Mouse (Mus musculus) liver, embryonic 11.5 days (tissue): ENCODE measurements around the gene Mrpl58. TPM values are rescaled to one million over a fixed set of nuclear protein-coding genes. Genes with fewer than 3 reads are reported as not detected.

Experiments
- ATAC-seq: fragments of 200-750 bp; cut with Nextera tagmentation; replicated peaks from 2 replicates; pipeline ENCODE4 v1.8.0; 2017; ENCODE audit warnings: moderate number of reproducible peaks, mild to moderate bottlenecking, moderate TSS enrichment, moderate library complexity; ENCODE audit not compliant: low FRiP score
- DNase-seq: peaks from one replicate; pipeline ENCODE4 v3.0.0-alpha.2; 2017; ENCODE audit warnings: low spot score
- H3K27ac ChIP-seq: fragments of 300-500 bp; sonication (generic); 2 replicates; pipeline ENCODE4 v1.5.1; 2014; ENCODE audit warnings: mild to moderate bottlenecking, low read depth, low read length, control low read depth
- H3K27me3 ChIP-seq: fragments of 300-500 bp; sonication (generic); replicated peaks from 2 replicates; pipeline ENCODE4 v1.6.1; 2014; ENCODE audit warnings: low read length, mixed read lengths; ENCODE audit not compliant: control insufficient read depth, insufficient read depth
- H3K36me3 ChIP-seq: fragments of 300-500 bp; sonication (generic); 2 replicates; pipeline ENCODE4 v1.6.1; 2014; ENCODE audit warnings: mild to moderate bottlenecking, low read length, moderate library complexity, mixed read lengths; ENCODE audit not compliant: control insufficient read depth, insufficient read depth
- H3K4me1 ChIP-seq: fragments of 300-500 bp; sonication (generic); replicated peaks from 2 replicates; pipeline ENCODE4 v1.6.1; 2014; ENCODE audit warnings: low read length, mixed read lengths; ENCODE audit not compliant: control insufficient read depth, insufficient read depth
- H3K4me2 ChIP-seq: fragments of 300-500 bp; sonication (generic); 2 replicates; pipeline ENCODE4 v1.6.1; 2014; ENCODE audit warnings: mild to moderate bottlenecking, control low read depth, moderate library complexity
- H3K4me3 ChIP-seq: fragments of 300-500 bp; sonication (generic); 2 replicates; pipeline ENCODE4 v1.5.1; 2014; ENCODE audit warnings: low read depth, low read length, control low read depth
- H3K9ac ChIP-seq: fragments of 300-500 bp; sonication (generic); 2 replicates; pipeline ENCODE4 v1.6.1; 2014; ENCODE audit warnings: low read depth, low read length, control low read depth
- H3K9me3 ChIP-seq: fragments of 300-500 bp; sonication (generic); 2 replicates; pipeline ENCODE4 v1.6.1; 2016; ENCODE audit warnings: low read length, inconsistent platforms, mixed read lengths; ENCODE audit not compliant: control insufficient read depth
- WGBS: fragments of 180-500 bp; shearing (Covaris S2); extraction: QIAGEN DNeasy Blood & Tissue Kit; methylation state at CpG from one replicate; pipeline ENCODE4 v1.1.7; 2014; 5-methylcytosine and 5-hydroxymethylcytosine counted together
- polyA plus RNA-seq: library from polyadenylated mRNA; unstranded; fragments of >200 nt; fragmentation: Nextera tagmentation; extraction: Ambion mirVana; gene quantifications from 2 replicates; pipeline ENCODE4 v1.2.1, GENCODE M21; 2014

Mrpl58 gene
- polyA plus RNA-seq, 1 experiment from 2014 or later = 165 TPM

DNA sequence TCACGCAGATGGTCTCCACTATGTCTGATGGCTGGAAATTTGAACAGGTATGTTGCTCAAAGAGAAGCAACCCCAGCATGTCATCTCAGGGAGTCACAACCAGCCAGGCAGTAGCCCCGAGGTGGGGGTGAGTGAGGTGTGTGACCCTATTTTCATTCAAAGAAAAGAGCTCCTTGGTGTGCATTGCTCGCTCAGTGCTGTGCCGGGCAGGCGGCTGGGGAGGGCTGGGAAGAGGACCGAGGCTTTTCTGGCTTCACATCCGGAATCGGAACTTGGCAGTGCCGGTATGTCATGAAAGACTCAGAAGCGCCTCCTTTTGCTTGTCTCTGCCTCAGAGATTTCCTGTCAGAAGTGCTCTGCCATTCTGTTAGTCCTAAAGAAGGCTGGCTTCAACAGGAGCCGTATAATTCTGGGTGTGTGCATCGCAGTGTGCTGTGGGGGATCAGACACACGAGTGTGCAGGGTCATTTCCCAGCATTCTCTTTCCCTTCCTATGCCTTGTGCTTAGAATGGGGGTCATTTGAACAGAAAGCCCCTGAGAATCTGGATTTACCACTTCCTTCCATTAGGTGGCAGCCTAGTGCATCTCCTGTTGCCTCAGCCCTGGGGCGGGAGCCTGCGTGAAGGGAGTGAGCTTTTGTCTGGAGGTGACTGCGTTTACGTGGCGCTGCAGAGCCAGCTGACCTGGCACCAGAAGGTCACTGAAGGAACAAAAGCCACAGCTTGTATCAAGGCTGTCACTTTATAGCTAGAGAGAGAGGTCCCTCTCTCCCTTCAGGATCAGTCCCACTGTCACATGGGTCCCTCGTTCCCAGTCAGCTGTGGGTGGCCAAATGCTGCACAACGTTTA, 24.2 kb downstream of the Mrpl58 start:
- Histone ChIP-seq H3K9me3 (no peaks in the 10 kb centered on the region), H3K9ac (no peak overlapping the region), H3K4me3 (no peak overlapping the region), H3K36me3 (peaks cover 12% of the 10 kb centered on the region), H3K4me2 (no peak overlapping the region), H3K4me1 (no peaks in the 10 kb centered on the region), H3K27ac (no peak overlapping the region; the same call in 1 of the 2 replicates), H3K27me3 (no peaks in the 10 kb centered on the region)
- WGBS = 41% methylated on average over 20 of the region's 20 CpGs
- peak; percentile 65 for DNase-seq
- ATAC-seq = peak; percentile 69

DNA sequence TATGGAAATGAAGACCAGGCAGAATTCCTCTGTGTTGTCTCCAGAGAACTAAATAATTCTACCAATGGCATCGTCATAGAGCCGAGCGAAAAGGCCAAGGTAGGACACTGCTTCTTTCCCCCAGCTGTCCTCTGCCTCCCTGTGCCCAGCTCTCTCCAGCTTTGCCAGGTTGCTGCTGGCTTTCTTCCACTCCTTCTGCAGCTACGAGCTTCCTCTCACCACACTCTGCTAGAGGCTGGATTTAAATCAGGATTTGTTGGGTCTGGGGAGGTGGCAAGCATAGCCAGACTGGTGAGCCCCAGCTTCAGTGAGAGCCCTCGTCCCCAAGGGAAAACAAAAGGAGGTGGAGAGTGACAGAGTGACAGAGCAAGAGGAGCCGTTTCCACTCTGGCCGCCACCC, 25.8 kb downstream of the Mrpl58 start:
- H3K36me3 ChIP-seq = peaks cover 12% of the 10 kb centered on the region
- H3K4me1 ChIP-seq = no peaks in the 10 kb centered on the region
- H3K9ac ChIP-seq = no peak overlapping the region
- H3K9me3 ChIP-seq = no peaks in the 10 kb centered on the region
- H3K4me2 ChIP-seq = no peak overlapping the region
- no peaks in the 10 kb centered on the region for H3K27me3 ChIP-seq
- H3K27ac ChIP-seq = no peak overlapping the region
- no peak overlapping the region for H3K4me3 ChIP-seq
- WGBS = 85% methylated on average over 7 of the region's 7 CpGs
- DNase-seq (no peak), ATAC-seq (no peak)

DNA sequence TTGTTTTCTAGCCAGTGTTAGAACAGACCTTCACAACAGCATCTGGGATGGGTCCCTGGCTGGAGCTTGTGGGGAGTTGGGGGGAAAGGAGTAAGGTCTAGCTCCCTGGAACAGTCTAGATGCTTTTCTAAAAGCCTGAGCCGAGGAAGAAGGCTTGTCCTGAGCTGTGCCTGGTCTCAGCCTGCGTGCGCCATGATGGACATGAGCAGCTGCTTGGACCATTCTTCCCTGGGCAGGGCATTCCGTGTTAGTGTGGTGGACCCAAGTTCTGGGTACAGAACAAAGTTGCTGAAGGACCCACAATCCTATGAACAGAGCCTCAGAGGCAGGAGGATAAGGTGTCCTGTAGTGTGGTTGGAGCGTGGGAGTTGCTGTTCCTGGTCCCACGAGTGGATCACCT, 27.0 kb downstream of the Mrpl58 start:
- no peak for ATAC-seq
- 93% methylated on average over 6 of the region's 6 CpGs for WGBS
- Histone ChIP-seq H3K4me1 (no peaks in the 10 kb centered on the region), H3K27me3 (peaks cover 3% of the 10 kb centered on the region; the same call in 1 of the 2 replicates), H3K9ac (no peak overlapping the region), H3K4me2 (no peak overlapping the region), H3K9me3 (no peaks in the 10 kb centered on the region), H3K4me3 (no peak overlapping the region), H3K27ac (no peak overlapping the region), H3K36me3 (peaks cover 10% of the 10 kb centered on the region)
- DNase-seq = no peak

DNA sequence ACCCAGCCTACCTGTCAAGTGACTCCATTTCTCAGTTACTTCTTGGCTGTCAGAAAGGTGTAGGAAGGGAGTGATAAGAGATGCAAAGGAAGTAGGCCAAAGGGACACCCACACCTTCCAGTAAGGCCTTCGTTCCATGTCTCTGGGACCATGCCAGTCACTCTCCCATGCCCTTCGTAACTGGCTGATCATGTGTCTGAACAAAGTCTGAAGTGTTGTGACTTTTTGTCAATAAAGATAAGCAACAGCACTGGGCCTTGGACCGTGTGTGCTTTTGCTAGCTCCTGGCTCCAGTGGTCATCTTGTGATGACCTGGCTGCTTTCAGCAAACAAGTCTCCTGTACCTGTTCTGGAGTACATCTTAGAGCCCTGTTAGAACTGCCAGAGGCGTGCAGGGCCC, 29.3 kb downstream of the Mrpl58 start:
- ATAC-seq (no peak), DNase-seq (no peak)
- no peak overlapping the region for H3K4me3 ChIP-seq
- WGBS = 63% methylated on average over 4 of the region's 4 CpGs
- no peaks in the 10 kb centered on the region for H3K9me3 ChIP-seq
- peaks cover 8% of the 10 kb centered on the region for H3K36me3 ChIP-seq
- no peak overlapping the region for H3K27ac ChIP-seq
- no peak overlapping the region for H3K9ac ChIP-seq
- H3K27me3 ChIP-seq = peaks cover 11% of the 10 kb centered on the region
- no peaks in the 10 kb centered on the region for H3K4me1 ChIP-seq
- no peak overlapping the region for H3K4me2 ChIP-seq

DNA sequence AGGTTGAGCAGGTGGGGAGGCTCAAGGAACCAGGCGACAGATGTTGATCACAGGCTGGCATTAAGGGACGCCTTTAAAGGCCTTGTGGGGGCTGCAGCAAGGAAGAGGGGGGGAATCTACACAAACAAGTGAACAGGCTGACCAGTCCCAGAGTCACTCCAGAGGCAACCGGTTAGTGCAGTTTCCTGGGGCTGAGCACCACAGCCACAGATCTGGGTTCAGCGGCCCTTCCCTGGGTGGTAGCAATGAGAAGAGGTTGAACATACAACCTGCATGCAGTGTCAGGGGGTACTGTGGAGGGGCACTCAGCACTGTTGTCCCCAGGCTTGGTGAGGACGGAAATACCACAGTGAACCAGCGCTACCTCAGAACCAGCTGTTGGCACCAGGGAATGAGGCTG, 29.8 kb downstream of the Mrpl58 start:
- Histone ChIP-seq H3K9me3 (no peaks in the 10 kb centered on the region), H3K4me3 (no peak overlapping the region), H3K36me3 (peaks cover 8% of the 10 kb centered on the region), H3K9ac (no peak overlapping the region), H3K4me1 (no peaks in the 10 kb centered on the region), H3K4me2 (no peak overlapping the region), H3K27me3 (peaks cover 11% of the 10 kb centered on the region), H3K27ac (no peak overlapping the region)
- WGBS = 81% methylated on average over 6 of the region's 6 CpGs
- no peak for ATAC-seq
- no peak for DNase-seq

DNA sequence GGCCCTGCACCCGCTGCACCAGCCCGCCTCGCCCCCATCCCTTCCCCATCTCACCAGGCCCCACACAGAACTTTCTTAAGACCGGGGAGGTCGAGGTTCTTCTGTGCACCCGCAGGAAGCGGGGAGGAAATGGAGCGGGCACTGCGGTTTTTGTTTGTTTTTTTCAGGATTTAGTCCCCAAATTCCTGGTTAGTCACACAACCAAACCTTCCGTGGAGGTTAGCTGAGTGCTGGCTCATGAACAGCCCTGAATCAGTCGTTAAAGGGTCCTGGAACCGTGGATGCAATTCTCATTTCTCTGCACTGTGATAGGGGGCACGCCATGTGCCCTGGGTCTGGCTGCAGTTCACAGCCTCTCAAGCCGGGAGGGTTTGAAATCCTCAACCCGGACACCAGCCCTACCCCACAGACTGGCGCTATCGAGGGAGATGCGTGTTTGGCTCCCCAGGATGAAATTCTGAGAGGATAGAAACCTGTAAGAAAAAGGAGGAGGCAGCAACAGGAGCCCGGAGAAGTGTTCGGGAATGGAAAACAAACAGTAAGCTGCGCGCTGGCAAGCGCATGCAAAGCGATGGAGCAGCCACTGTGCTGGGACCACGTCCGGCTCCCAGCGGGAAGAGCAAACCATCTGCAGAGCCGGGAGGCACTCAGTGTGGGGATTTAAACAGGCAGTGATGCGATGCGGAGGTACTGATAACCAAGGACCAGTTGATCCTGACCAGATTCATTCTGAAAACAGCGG, 32.2 kb downstream of the Mrpl58 start:
- DNase-seq (peak; percentile 56), ATAC-seq (no peak)
- Histone ChIP-seq H3K4me3 (peak overlapping the region; percentile 24), H3K27ac (no peak overlapping the region), H3K27me3 (peaks cover 11% of the 10 kb centered on the region), H3K9me3 (no peaks in the 10 kb centered on the region; the same call in 1 of the 2 replicates), H3K9ac (0 out of 2 replicates have a peak overlapping the region, but pooled peaks have one; percentile 31), H3K4me1 (no peaks in the 10 kb centered on the region), H3K36me3 (no peaks in the 10 kb centered on the region; the same call in 1 of the 2 replicates), H3K4me2 (peak overlapping the region; percentile 57)
- WGBS = 5% methylated on average over 31 of the region's 31 CpGs

DNA sequence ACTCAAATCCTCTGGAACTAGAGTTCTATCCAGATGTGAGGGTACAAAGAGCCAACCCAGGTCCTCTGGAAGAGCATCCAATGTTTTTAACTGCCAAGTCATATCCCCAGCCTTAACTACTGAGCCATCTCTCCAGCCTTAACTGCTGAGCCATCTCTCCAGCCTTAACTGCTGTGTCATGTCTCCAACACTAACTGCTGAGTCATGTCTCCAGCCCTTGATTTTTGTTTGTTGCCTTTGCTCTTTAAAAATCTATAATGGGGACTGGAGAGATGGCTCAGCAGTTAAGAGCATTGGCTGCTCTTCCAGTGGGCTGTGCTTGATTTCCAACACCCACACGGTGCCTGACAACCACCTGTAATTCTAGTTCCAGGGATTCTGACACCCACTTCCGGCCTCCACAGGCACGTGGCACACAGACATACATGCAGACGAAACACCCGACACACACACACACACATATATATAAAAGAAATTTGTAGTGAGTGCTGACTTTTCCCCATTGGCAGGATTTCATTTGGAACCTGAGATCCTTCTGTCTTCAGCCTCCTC, 34.1 kb downstream of the Mrpl58 start:
- H3K9me3 ChIP-seq = no peaks in the 10 kb centered on the region; the same call in 1 of the 2 replicates
- WGBS = 75% methylated on average over 5 of the region's 5 CpGs
- H3K4me3 ChIP-seq = no peak overlapping the region
- no peaks in the 10 kb centered on the region for H3K4me1 ChIP-seq
- no peak overlapping the region for H3K4me2 ChIP-seq
- no peak overlapping the region for H3K27ac ChIP-seq
- H3K27me3 ChIP-seq = peaks cover 18% of the 10 kb centered on the region
- DNase-seq (no peak), ATAC-seq (no peak)
- no peak overlapping the region for H3K9ac ChIP-seq
- no peaks in the 10 kb centered on the region for H3K36me3 ChIP-seq

DNA sequence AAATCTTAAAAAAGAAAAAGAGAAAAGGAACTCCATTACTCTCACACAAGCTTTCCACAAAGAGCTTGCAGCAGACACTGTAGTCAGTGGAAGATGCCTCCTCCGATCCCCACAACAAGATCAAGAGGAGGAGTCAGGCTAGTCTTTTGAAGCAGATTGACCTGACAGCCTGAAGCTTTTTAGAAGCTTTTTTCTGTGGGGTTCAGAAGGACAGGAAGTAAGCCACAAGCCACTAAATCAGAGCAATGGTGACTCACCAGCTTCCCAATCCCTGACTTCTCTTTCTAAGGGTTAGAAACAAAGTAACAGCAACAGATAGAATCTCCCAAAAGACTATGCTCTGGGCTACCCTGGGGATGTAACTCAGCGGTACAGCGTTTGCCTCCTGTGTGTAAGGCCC, 35.8 kb downstream of the Mrpl58 start:
- no peaks in the 10 kb centered on the region; the same call in 1 of the 2 replicates for H3K9me3 ChIP-seq
- no peak overlapping the region for H3K9ac ChIP-seq
- WGBS = 77% methylated on average over 3 of the region's 3 CpGs
- ATAC-seq (no peak), DNase-seq (no peak)
- no peaks in the 10 kb centered on the region for H3K4me1 ChIP-seq
- H3K36me3 ChIP-seq = no peaks in the 10 kb centered on the region
- no peak overlapping the region for H3K4me3 ChIP-seq
- peaks cover 18% of the 10 kb centered on the region for H3K27me3 ChIP-seq
- no peak overlapping the region for H3K27ac ChIP-seq
- H3K4me2 ChIP-seq = no peak overlapping the region
